Comparison of ENCODE assay signal across 12 mouse cellular contexts in genomic region chr9:28317881-28318280, GRCm38 (mm10).
"Had no signal": no experiment of that assay in that cellular context is flagged by ENCODE, and none has a peak within 500 bp of the region (broad histone marks: within the 10 kb centered on the region; RNA-seq: fewer than 3 reads in every experiment).

No protein-coding gene starts in this region.

- DNase-seq: left cerebral cortex, postnatal 4 days; liver; liver, embryonic 13.5 days; liver, postnatal 0 days; lung, adult 18-20 months; lung, adult 2 months; lung, embryonic 14.5 days; lung, postnatal 10 days; lung, postnatal 14 days; lung, postnatal 36 days; lung, postnatal 4 days; midbrain, embryonic 14.5 days had no signal
